Mouse (Mus musculus) CD4-positive, CD25-positive, alpha-beta regulatory T cell, adult 4 months (primary cell): ENCODE data around the gene Fam118b. TPM values are rescaled to one million over a fixed set of nuclear protein-coding genes. Genes with fewer than 3 reads are reported as not detected.

ENCODE experiments used
- ATAC-seq: one replicate; pipeline ENCODE4 v1.8.0; 2017
- polyA plus RNA-seq, 2 experiments: library from polyadenylated mRNA; unstranded; fragments of 100-300 nt; shearing (Covaris generic); gene quantifications; one replicate each; pipeline ENCODE4 v1.2.1; 2017

The Fam118b gene
- 10 to 100 TPM; 53.5 to 68.9 TPM for polyA plus RNA-seq

- peak; percentile 87 for ATAC-seq
Measured at GRCm38 (mm10) chr9:35267146-35267975, at the start of gene Fam118b, which contains the start of gene Rpusd4. Gene Fam118b (minus strand): TSS chr9:35267805. Gene Rpusd4 (plus strand): TSS chr9:35267865.

GRCm38 (mm10) chr9:35316771-35317211 is 49.2 kb upstream of the Fam118b start:
- no peak for ATAC-seq

GRCm38 (mm10) chr9:35314254-35314653 is 46.6 kb upstream of the Fam118b start:
- ATAC-seq: no peak

- ATAC-seq: no peak
Measured at GRCm38 (mm10) chr9:35313601-35314000, 46.0 kb upstream of the Fam118b start.

GRCm38 (mm10) chr9:35312516-35312915 is 44.9 kb upstream of the Fam118b start:
- no peak for ATAC-seq

GRCm38 (mm10) chr9:35310377-35310776 is 42.8 kb upstream of the Fam118b start:
- ATAC-seq: no peak

- no peak for ATAC-seq
Measured at GRCm38 (mm10) chr9:35307461-35307860, 39.9 kb upstream of the Fam118b start.

GRCm38 (mm10) chr9:35302172-35302571 is 34.6 kb upstream of the Fam118b start:
- no peak for ATAC-seq

GRCm38 (mm10) chr9:35297791-35298190 is 30.2 kb upstream of the Fam118b start:
- no peak for ATAC-seq

GRCm38 (mm10) chr9:35293465-35293864 is 25.9 kb upstream of the Fam118b start:
- ATAC-seq: no peak

- no peak for ATAC-seq
Measured at GRCm38 (mm10) chr9:35290916-35291315, 23.3 kb upstream of the Fam118b start.

- ATAC-seq: no peak
Measured at GRCm38 (mm10) chr9:35290417-35290816, 22.8 kb upstream of the Fam118b start.

- ATAC-seq: no peak
Measured at GRCm38 (mm10) chr9:35289992-35290391, 22.4 kb upstream of the Fam118b start.

GRCm38 (mm10) chr9:35286351-35286750 is 18.7 kb upstream of the Fam118b start:
- no peak for ATAC-seq

- no peak for ATAC-seq
Measured at GRCm38 (mm10) chr9:35284351-35284750, 16.7 kb upstream of the Fam118b start.

- no peak for ATAC-seq
Measured at GRCm38 (mm10) chr9:35283415-35284069, 15.9 kb upstream of the Fam118b start.

- ATAC-seq: no peak
Measured at GRCm38 (mm10) chr9:35282851-35283200, 15.2 kb upstream of the Fam118b start.

GRCm38 (mm10) chr9:35282006-35282850 is 14.6 kb upstream of the Fam118b start:
- ATAC-seq: peak; percentile 92

GRCm38 (mm10) chr9:35278451-35278850 is 10.8 kb upstream of the Fam118b start:
- ATAC-seq: no peak

GRCm38 (mm10) chr9:35277855-35278365 is 10.3 kb upstream of the Fam118b start:
- ATAC-seq: no peak

- peak; percentile 47 for ATAC-seq
Measured at GRCm38 (mm10) chr9:35267976-35268715, 541 bp upstream of the Fam118b start.

- no peak for ATAC-seq
Measured at GRCm38 (mm10) chr9:35264509-35264908, 3.1 kb downstream of the Fam118b start.
